ENCODE assay signal across 8 mouse cellular contexts in genomic region chr9:75624983-75625555, GRCm38 (mm10). TPM values are rescaled to one million over a fixed set of nuclear protein-coding genes. Genes with fewer than 3 reads are reported as not detected.
DNase-seq lines count a peak whose midpoint lies in the region; ATAC-seq and TF ChIP-seq lines count a peak whose summit lies in the region.

No protein-coding gene starts in this region.

- no peak for ATAC-seq in megakaryocyte, adult 5-6 weeks (ENCODE audit: poor library complexity, severe bottlenecking)
- peak; percentile 21 for ATAC-seq in intestine, embryonic 16.5 days

- H3K4me2 ChIP-seq in intestine, embryonic 16.5 days (ENCODE audit: low read depth, low read length) = peak overlapping the region; percentile 91

- no peak for TF ChIP-seq POLR2A in cerebellum, adult 2 months (IDR thresholded peaks at IDR 0.05; ENCODE audit: borderline replicate concordance, insufficient read depth, low read length)
- no peak for TF ChIP-seq POLR2A in olfactory bulb, adult 2 months (IDR thresholded peaks at IDR 0.05; ENCODE audit: insufficient read depth, low read depth, low read length)

- no peak for TF ChIP-seq CTCF in cerebellum, adult 2 months (IDR thresholded peaks at IDR 0.05; ENCODE audit: borderline replicate concordance, insufficient read depth, low read depth, low read length)
- no peak for TF ChIP-seq CTCF in olfactory bulb, adult 2 months (IDR thresholded peaks at IDR 0.05; ENCODE audit: insufficient read depth, low read depth, low read length)

- H3K9me3 ChIP-seq in megakaryocyte, embryonic 14.5 days = peaks cover 4% of the 10 kb centered on the region
- H3K9me3 ChIP-seq in intestine, embryonic 16.5 days (ENCODE audit: control insufficient read depth, low read length) = peaks cover 3% of the 10 kb centered on the region; the same call in 1 of the 2 replicates

- peak overlapping the region; percentile 96 for H3K27ac ChIP-seq in cerebellum, adult 2 months (ENCODE audit: insufficient read depth, low read length)
- H3K27ac ChIP-seq in intestine, embryonic 16.5 days (ENCODE audit: low read length) = peak overlapping the region; percentile 68
- H3K27ac ChIP-seq in olfactory bulb, adult 2 months (ENCODE audit: insufficient read depth, low read depth, low read length) = peak overlapping the region; percentile 92

- no peaks in the 10 kb centered on the region for H3K27me3 ChIP-seq in cerebellum, adult 2 months (ENCODE audit: control insufficient read depth, insufficient read depth, low read length)
- peaks cover 49% of the 10 kb centered on the region for H3K27me3 ChIP-seq in megakaryocyte, embryonic 14.5 days (replicated peaks)
- no peaks in the 10 kb centered on the region for H3K27me3 ChIP-seq in intestine, embryonic 16.5 days (replicated peaks; ENCODE audit: control insufficient read depth, insufficient read depth, low read length)

- peak overlapping the region; percentile 89 for H3K4me3 ChIP-seq in cerebellum, adult 2 months (replicated peaks; ENCODE audit: insufficient read depth, low read depth, low read length)
- peak overlapping the region; percentile 92 for H3K4me3 ChIP-seq in megakaryocyte, embryonic 14.5 days (replicated peaks)
- H3K4me3 ChIP-seq in intestine, embryonic 16.5 days (ENCODE audit: low read length) = peak overlapping the region; percentile 74
- H3K4me3 ChIP-seq in olfactory bulb, adult 2 months (ENCODE audit: insufficient read depth, low read depth, low read length) = peak overlapping the region; percentile 72

- DNase-seq in cerebellum, adult 2 months = peak in 1 of 2 experiments; percentile 47
- DNase-seq in cerebellum, adult 11 months = no peak
- DNase-seq in layer of hippocampus, postnatal 14 days (ENCODE audit: low spot score in 2 of 2) = no peak
- no peak for DNase-seq in gastrocnemius, postnatal 25 days

- H3K4me1 ChIP-seq in cerebellum, adult 2 months (ENCODE audit: control insufficient read depth, insufficient read depth, low read length) = peaks cover 8% of the 10 kb centered on the region; the same call in 1 of the 2 replicates
- peaks cover 16% of the 10 kb centered on the region for H3K4me1 ChIP-seq in megakaryocyte, embryonic 14.5 days
- no peaks in the 10 kb centered on the region for H3K4me1 ChIP-seq in intestine, embryonic 16.5 days (ENCODE audit: control insufficient read depth, insufficient read depth, low read length)
- peaks cover 4% of the 10 kb centered on the region for H3K4me1 ChIP-seq in olfactory bulb, adult 2 months (ENCODE audit: control insufficient read depth, insufficient read depth, low read length)

- H3K9ac ChIP-seq in intestine, embryonic 16.5 days (ENCODE audit: low read depth, low read length) = peak overlapping the region; percentile 87

- 10% methylated on average over 18 of the region's 18 CpGs for WGBS in cerebellum, adult 2 months
- 18% methylated on average over 18 of the region's 18 CpGs for WGBS in intestine, embryonic 16.5 days
- 18% methylated on average over 18 of the region's 18 CpGs for WGBS in olfactory bulb, adult 2 months

- no peaks in the 10 kb centered on the region for H3K36me3 ChIP-seq in megakaryocyte, embryonic 14.5 days (replicated peaks; ENCODE audit: low read length)
- no peaks in the 10 kb centered on the region for H3K36me3 ChIP-seq in intestine, embryonic 16.5 days (ENCODE audit: control insufficient read depth, insufficient read depth, low read length)

RNA-seq across cellular contexts. Expression of gene Lysmd2, which starts 0.5 kb away (rescaled TPM):
- 115 and 120 TPM in 2 replicates for polyA plus RNA-seq in cerebellum, adult 2 months (2012; rRNA removed)
- polyA plus RNA-seq in megakaryocyte, embryonic 14.5 days (2012; ENCODE audit: insufficient read depth, low replicate concordance) = 11.9 and 13.2 TPM in 2 replicates
- 0.59 TPM in 1 of 2 replicates, not detected in the other for total RNA-seq in megakaryocyte, adult 5-6 weeks (2015)
- total RNA-seq in megakaryocyte, adult 5-6 weeks (2017) = 0.11 TPM in 1 of 2 replicates, not detected in the other
- polyA plus RNA-seq in intestine, embryonic 16.5 days (2015; fragmentation: Nextera tagmentation; extraction: Ambion mirVana) = 15.9 and 18.7 TPM in 2 replicates
- not detected in 2 replicates for polyA plus RNA-seq in olfactory bulb, adult 2 months (2012; ENCODE audit: insufficient read depth, insufficient read length, low replicate concordance, missing spikeins)
- total RNA-seq in layer of hippocampus, postnatal 14 days (2021) = 10 to 100 TPM; 56.9 to 57.2 TPM
- 1 to 10 TPM; 4.9 to 7.3 TPM for total RNA-seq in gastrocnemius, postnatal 25 days (2021)

RNA-seq across cellular contexts. Expression of gene Tmod2, which starts 13.9 kb away (rescaled TPM):
- 86.2 and 86.7 TPM in 2 replicates for polyA plus RNA-seq in cerebellum, adult 2 months (2012; rRNA removed)
- polyA plus RNA-seq in megakaryocyte, embryonic 14.5 days (2012; ENCODE audit: insufficient read depth, low replicate concordance) = not detected in 2 replicates
- not detected in 2 replicates for total RNA-seq in megakaryocyte, adult 5-6 weeks (2015)
- total RNA-seq in megakaryocyte, adult 5-6 weeks (2017) = 0.41 TPM in 1 of 2 replicates, not detected in the other
- 10.7 and 16.2 TPM in 2 replicates for polyA plus RNA-seq in intestine, embryonic 16.5 days (2015; fragmentation: Nextera tagmentation; extraction: Ambion mirVana)
- 107 and 444 TPM in 2 replicates for polyA plus RNA-seq in olfactory bulb, adult 2 months (2012; ENCODE audit: insufficient read depth, insufficient read length, low replicate concordance, missing spikeins)
- total RNA-seq in layer of hippocampus, postnatal 14 days (2021) = 100 to 1,000 TPM; 420 to 434 TPM
- 1 to 10 TPM; 4.9 to 8.9 TPM for total RNA-seq in gastrocnemius, postnatal 25 days (2021)

RNA-seq across cellular contexts. Expression of gene Scg3, which starts 58.8 kb away (rescaled TPM):
- polyA plus RNA-seq in cerebellum, adult 2 months (2012; rRNA removed) = 237 and 254 TPM in 2 replicates
- not detected in 2 replicates for polyA plus RNA-seq in megakaryocyte, embryonic 14.5 days (2012; ENCODE audit: insufficient read depth, low replicate concordance)
- not detected in 2 replicates for total RNA-seq in megakaryocyte, adult 5-6 weeks (2015)
- total RNA-seq in megakaryocyte, adult 5-6 weeks (2017) = not detected in 2 replicates
- 8.2 and 8.5 TPM in 2 replicates for polyA plus RNA-seq in intestine, embryonic 16.5 days (2015; fragmentation: Nextera tagmentation; extraction: Ambion mirVana)
- 388 TPM in 1 of 2 replicates, not detected in the other for polyA plus RNA-seq in olfactory bulb, adult 2 months (2012; ENCODE audit: insufficient read depth, insufficient read length, low replicate concordance, missing spikeins)
- total RNA-seq in layer of hippocampus, postnatal 14 days (2021) = 100 to 1,000 TPM; 317 to 325 TPM
- 1 to 10 TPM; 2.2 to 2.3 TPM for total RNA-seq in gastrocnemius, postnatal 25 days (2021)

Comparison
In these comparisons a context has a peak if more than half of its experiments do, and no peak if none do; other contexts are left out.
1. RNA of gene Tmod2, which starts 13.9 kb away (polyA plus RNA-seq): 107 to 444 TPM in olfactory bulb, adult 2 months, 86.2 to 86.7 TPM in cerebellum, adult 2 months and 10.7 to 16.2 TPM in intestine, embryonic 16.5 days; not detected in megakaryocyte, embryonic 14.5 days; every median in the first group is over 10 times any median in the second.
2. Peak in every context shown above with its lines, with median percentiles within 50 percentile points of each other: H3K27ac ChIP-seq and H3K4me3 ChIP-seq.